Mouse (Mus musculus) lung, postnatal 4 days (tissue): ENCODE data around the gene Six4.
"Not testable (repeated sequence)": the region's sequence is repeated elsewhere in the genome, so short reads cannot be mapped to it uniquely, and the experiment has no call there.

ENCODE experiments used
- DNase-seq, 2 experiments: peaks; one replicate each; pipeline ENCODE4 v3.0.0; 2021

Six4 gene

GRCm38 (mm10) chr12:73087086-73087485, 26.2 kb downstream of the Six4 start:
- no peak for DNase-seq

GRCm38 (mm10) chr12:73085739-73086630, 27.3 kb downstream of the Six4 start:
- no peak for DNase-seq

- DNase-seq = no peak
Observed at GRCm38 (mm10) chr12:73083773-73084172, 29.5 kb downstream of the Six4 start.

GRCm38 (mm10) chr12:73081828-73082227, 31.4 kb downstream of the Six4 start:
- DNase-seq = not testable (repeated sequence)

- no peak for DNase-seq
Observed at GRCm38 (mm10) chr12:73060805-73061410, 52.3 kb downstream of the Six4 start.

- no peak for DNase-seq
Observed at GRCm38 (mm10) chr12:73057492-73057891, 55.8 kb downstream of the Six4 start.

GRCm38 (mm10) chr12:73055451-73055850, 57.8 kb downstream of the Six4 start:
- no peak for DNase-seq

GRCm38 (mm10) chr12:73054576-73055185, 58.6 kb downstream of the Six4 start:
- no peak for DNase-seq

GRCm38 (mm10) chr12:73053668-73054241, 59.5 kb downstream of the Six4 start, which contains the start of gene Six1:
Six1 (minus strand) TSS chr12:73053887.
- DNase-seq = peak; percentile 88

- DNase-seq = peak in 1 of 2 experiments; percentile 21
Observed at GRCm38 (mm10) chr12:73052651-73053591, 60.3 kb downstream of the Six4 start.

- no peak for DNase-seq
Observed at GRCm38 (mm10) chr12:73052036-73052650, 61.1 kb downstream of the Six4 start.

- DNase-seq = no peak
Observed at GRCm38 (mm10) chr12:73050811-73051580, 62.3 kb downstream of the Six4 start.

- no peak for DNase-seq
Observed at GRCm38 (mm10) chr12:73050305-73050704, 63.0 kb downstream of the Six4 start.
